Mouse (Mus musculus) heart, postnatal 0 days (tissue): ENCODE measurements around the gene Zscan22.

Experiments used
- CTCF ChIP-seq: IDR thresholded peaks from 2 replicates; pipeline ENCODE4 v1.5.1; 2016; ENCODE audit warnings: antibody characterized with exemption, control low read depth, low read depth
- EP300 ChIP-seq: IDR thresholded peaks from 2 replicates; pipeline ENCODE4 v1.6.1; 2016; ENCODE audit warnings: antibody characterized with exemption, low read depth

DNA sequence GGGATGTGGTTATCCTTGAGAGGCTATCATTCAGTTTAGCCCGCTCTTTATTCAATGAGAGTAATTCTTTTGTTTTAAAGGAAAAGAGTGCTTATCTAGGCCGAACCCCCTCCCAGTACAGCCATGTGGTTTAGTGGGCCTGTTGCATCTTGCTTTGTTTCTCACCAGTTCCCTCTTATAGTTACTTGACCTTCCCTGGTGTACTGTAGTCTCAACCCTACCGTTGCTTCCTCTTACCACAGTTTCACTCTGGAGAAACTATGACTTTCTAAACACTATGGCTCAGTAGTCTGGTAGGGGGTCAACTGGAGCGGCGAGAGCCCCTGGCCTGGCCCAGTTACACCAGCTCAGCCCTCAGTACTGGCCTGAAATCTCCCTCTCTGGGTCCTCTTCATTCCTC lies 10.0 kb upstream of the Zscan22 start:
- TF ChIP-seq CTCF (no peak), EP300 (no peak)
